Mouse (Mus musculus): ENCODE measurements around the gene Kcnn1. TPM values are rescaled to one million over a fixed set of nuclear protein-coding genes. Genes with fewer than 3 reads are reported as not detected.
"Not testable (repeated sequence)": the region's sequence is repeated elsewhere in the genome, so short reads cannot be mapped to it uniquely, and the experiment has no call there.

The Kcnn1 gene
- polyA plus RNA-seq, 1 experiment from 2014 or later: 19.8 TPM

DNA sequence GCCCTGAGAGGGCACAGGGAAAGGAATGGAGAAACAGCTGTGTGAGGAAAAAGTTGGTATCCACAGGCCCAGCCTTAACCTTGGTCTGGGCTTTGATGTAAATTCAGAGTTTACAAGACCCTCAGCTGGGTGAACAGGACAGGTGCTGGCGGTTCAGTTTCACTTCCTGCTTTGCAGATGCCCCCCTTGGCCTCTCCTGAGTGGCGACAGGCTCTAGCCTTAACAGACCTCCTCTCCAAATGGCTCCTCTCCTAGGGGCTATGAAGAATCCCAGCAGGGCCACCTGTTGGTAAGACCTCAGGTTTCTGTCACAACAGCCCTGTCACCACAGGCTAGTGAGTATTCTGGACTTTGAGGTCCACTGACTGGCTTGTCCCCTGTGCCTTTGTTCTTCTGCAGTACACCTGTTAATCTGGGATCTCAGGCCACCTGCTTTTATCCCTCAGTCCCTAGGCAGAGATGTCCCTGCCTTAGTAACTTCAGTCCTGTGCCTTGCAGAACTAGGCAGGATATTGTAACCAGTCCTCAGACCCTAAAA lies 35.7 kb upstream of the Kcnn1 start:
- H3K36me3 ChIP-seq: peaks cover 21% of the 10 kb centered on the region
- peak overlapping the region; percentile 86 for H3K4me2 ChIP-seq
- H3K4me1 ChIP-seq (replicated peaks): peaks cover 16% of the 10 kb centered on the region
- WGBS: 72% methylated on average over 2 of the region's 2 CpGs
- 0 out of 2 replicates have a peak overlapping the region, but pooled peaks have one; percentile 10 for H3K9ac ChIP-seq
- peaks cover 18% of the 10 kb centered on the region for H3K27me3 ChIP-seq
- no peak for ATAC-seq (ENCODE audit: low FRiP score, low read depth)
- H3K4me3 ChIP-seq: no peak overlapping the region
- H3K9me3 ChIP-seq: no peaks in the 10 kb centered on the region
- peak overlapping the region; percentile 77 for H3K27ac ChIP-seq (replicated peaks)

GRCm38 (mm10) chr8:70897681-70898413 lies 34.8 kb upstream of the Kcnn1 start:
- Histone ChIP-seq H3K27ac (replicated peaks) (peak overlapping the region; percentile 77), H3K4me2 (peak overlapping the region; percentile 86), H3K4me1 (replicated peaks) (peaks cover 16% of the 10 kb centered on the region), H3K9ac (peak overlapping the region; percentile 62), H3K9me3 (no peaks in the 10 kb centered on the region), H3K36me3 (peaks cover 27% of the 10 kb centered on the region), H3K27me3 (peaks cover 27% of the 10 kb centered on the region), H3K4me3 (peak overlapping the region; percentile 77)
- WGBS: under 1% methylated on average over 20 of the region's 20 CpGs
- peak; percentile 53 for ATAC-seq (ENCODE audit: low FRiP score, low read depth)

DNA sequence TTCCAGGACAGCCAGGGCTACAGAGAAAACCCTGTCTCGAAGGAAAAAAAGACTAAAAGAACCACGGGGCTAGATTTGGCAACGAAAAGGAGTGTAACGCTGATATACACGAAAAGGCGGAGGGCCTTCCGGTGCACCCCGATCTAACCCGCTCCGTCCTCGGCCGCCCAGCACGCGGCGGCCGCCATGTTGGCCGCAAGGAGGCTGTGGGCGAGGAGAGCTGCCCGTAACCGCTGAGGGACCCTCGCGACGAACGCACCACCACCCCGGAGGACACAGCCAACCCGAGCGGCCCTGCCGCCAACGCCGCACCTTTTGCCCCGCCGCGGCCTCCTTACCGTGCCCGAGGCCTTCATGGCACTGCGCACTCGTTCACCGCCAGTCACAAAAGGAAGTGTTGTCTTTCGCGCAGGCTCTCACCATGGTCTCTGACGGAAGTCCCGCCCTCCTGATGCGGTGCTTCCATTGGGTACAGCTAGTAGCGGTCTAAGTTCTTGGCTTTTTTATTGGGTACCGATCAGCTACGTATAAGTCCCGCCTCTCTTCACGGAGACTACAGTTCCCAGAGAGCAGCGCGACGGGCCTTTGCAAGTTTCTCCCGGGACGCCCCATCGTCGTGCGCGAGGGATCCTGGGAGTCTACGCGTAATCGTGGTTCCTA lies 34.1 kb upstream of the Kcnn1 start, which contains the start of gene Rpl18a:
TSS of gene Rpl18a (minus strand) at position 392 of the 660 bp plus-strand sequence.
- no peaks in the 10 kb centered on the region for H3K9me3 ChIP-seq
- peak; percentile 98 for ATAC-seq (ENCODE audit: low FRiP score, low read depth)
- under 1% methylated on average over 59 of the region's 60 CpGs for WGBS
- H3K4me1 ChIP-seq (replicated peaks): peaks cover 22% of the 10 kb centered on the region
- peaks cover 27% of the 10 kb centered on the region for H3K36me3 ChIP-seq
- H3K9ac ChIP-seq: peak within 1 kb of the TSS; percentile 62
- H3K27ac ChIP-seq (replicated peaks): peak within 1 kb of the TSS; percentile 81
- peaks cover 32% of the 10 kb centered on the region for H3K27me3 ChIP-seq
- H3K4me3 ChIP-seq: peak within 1 kb of the TSS; percentile 77
- H3K4me2 ChIP-seq: peak within 1 kb of the TSS; percentile 87

- Histone ChIP-seq H3K4me3 (peak overlapping the region; percentile 77), H3K9me3 (no peaks in the 10 kb centered on the region), H3K27me3 (peaks cover 37% of the 10 kb centered on the region), H3K36me3 (peaks cover 27% of the 10 kb centered on the region), H3K4me2 (peak overlapping the region; percentile 87), H3K4me1 (replicated peaks) (peaks cover 24% of the 10 kb centered on the region), H3K9ac (peak overlapping the region; percentile 62), H3K27ac (replicated peaks) (peak overlapping the region; percentile 81)
- WGBS: 4% methylated on average over 25 of the region's 25 CpGs
- no peak for ATAC-seq (ENCODE audit: low FRiP score, low read depth)
Measured at GRCm38 (mm10) chr8:70896316-70897020, 33.4 kb upstream of the Kcnn1 start.

GRCm38 (mm10) chr8:70895571-70896259 lies 32.7 kb upstream of the Kcnn1 start:
- 79% methylated on average over 24 of the region's 24 CpGs for WGBS
- Histone ChIP-seq H3K4me3 (peak overlapping the region; percentile 77), H3K4me2 (peak overlapping the region; percentile 87), H3K36me3 (peaks cover 27% of the 10 kb centered on the region), H3K27me3 (peaks cover 44% of the 10 kb centered on the region), H3K4me1 (replicated peaks) (peaks cover 24% of the 10 kb centered on the region)
- H3K9me3 ChIP-seq; H3K27ac ChIP-seq (replicated peaks); H3K9ac ChIP-seq; ATAC-seq (ENCODE audit: low FRiP score, low read depth): not testable (repeated sequence)

- H3K27me3 ChIP-seq: peaks cover 46% of the 10 kb centered on the region
- 88% methylated on average over 8 of the region's 8 CpGs for WGBS
Measured at GRCm38 (mm10) chr8:70894771-70895545, 31.9 kb upstream of the Kcnn1 start.

DNA sequence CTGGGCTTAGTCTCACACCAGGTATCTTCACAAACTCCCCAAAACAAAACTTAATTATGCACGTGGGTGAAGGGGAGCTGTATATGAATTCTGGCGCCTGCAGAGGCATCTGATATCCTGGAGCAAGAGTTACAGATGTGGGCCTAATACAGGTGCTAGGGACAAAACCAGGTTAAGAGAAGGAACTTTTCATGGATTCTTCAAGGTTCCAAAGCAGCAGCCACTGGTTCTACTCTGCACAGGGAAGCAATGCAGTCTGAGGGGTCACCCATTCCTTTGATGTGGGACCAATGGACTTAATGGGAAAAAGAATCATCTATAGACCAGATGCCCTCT lies 31.3 kb upstream of the Kcnn1 start:
- no peaks in the 10 kb centered on the region for H3K9me3 ChIP-seq
- peaks cover 46% of the 10 kb centered on the region for H3K27me3 ChIP-seq
- peaks cover 24% of the 10 kb centered on the region for H3K4me1 ChIP-seq (replicated peaks)
- peaks cover 27% of the 10 kb centered on the region for H3K36me3 ChIP-seq
- H3K9ac ChIP-seq: no peak overlapping the region
- 76% methylated on average over 2 of the region's 2 CpGs for WGBS
- no peak overlapping the region for H3K4me3 ChIP-seq
- H3K27ac ChIP-seq (replicated peaks): no peak overlapping the region
- ATAC-seq (ENCODE audit: low FRiP score, low read depth): no peak
- no peak overlapping the region for H3K4me2 ChIP-seq

More at GRCm38 (mm10) chr8:70894771-70895545, 31.9 kb upstream of the Kcnn1 start:
- Histone ChIP-seq H3K36me3 (peaks cover 27% of the 10 kb centered on the region), H3K9me3 (no peaks in the 10 kb centered on the region), H3K9ac (no peak overlapping the region), H3K4me1 (replicated peaks) (peaks cover 24% of the 10 kb centered on the region), H3K4me2 (no peak overlapping the region), H3K4me3 (no peak overlapping the region), H3K27ac (replicated peaks) (no peak overlapping the region)
- no peak for ATAC-seq (ENCODE audit: low FRiP score, low read depth)

DNA sequence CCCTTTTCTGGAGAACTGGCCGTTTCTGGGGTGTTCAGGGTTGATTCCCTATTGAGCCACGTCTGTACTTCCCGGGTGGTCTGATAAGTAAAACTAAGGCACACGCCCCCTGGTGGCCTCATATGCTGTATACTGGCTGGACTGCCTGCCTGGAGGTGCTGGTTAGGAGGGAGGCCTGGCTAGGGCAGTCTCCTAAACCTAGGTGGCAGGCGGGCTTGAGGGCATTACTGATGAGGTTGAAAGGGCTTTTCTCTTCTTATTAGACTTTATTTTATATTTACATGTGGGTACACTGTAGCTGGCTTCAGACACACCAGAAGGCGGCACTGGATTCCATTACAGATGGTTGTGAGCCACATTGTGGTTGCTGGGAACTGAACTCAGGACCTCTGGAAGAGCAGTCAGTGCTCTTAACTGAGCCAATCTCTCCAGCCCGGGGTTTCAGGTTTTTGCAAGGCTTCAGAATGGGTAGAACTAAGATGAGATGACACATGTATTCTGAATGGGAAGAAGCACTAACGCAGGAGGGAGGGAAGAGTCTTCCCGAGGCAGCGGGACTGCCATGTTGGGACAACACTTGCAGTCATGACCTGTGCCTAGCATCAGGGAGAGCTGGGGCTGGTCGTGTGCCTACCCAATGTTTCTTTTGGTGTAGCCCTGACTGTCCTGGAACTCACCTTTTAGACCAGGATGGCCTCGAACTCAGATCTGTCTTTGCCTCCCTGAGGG lies 30.8 kb upstream of the Kcnn1 start:
- ATAC-seq (ENCODE audit: low FRiP score, low read depth): no peak
- Histone ChIP-seq H3K4me1 (replicated peaks) (peaks cover 24% of the 10 kb centered on the region), H3K36me3 (peaks cover 27% of the 10 kb centered on the region), H3K4me3 (no peak overlapping the region), H3K27ac (replicated peaks) (no peak overlapping the region), H3K9ac (no peak overlapping the region), H3K9me3 (no peaks in the 10 kb centered on the region), H3K27me3 (peaks cover 46% of the 10 kb centered on the region), H3K4me2 (no peak overlapping the region)
- WGBS: 32% methylated on average over 12 of the region's 12 CpGs

GRCm38 (mm10) chr8:70892896-70893655 lies 30.0 kb upstream of the Kcnn1 start:
- H3K4me2 ChIP-seq: peak overlapping the region; percentile 35; the same call in 1 of the 2 replicates
- H3K36me3 ChIP-seq: peaks cover 27% of the 10 kb centered on the region
- peaks cover 20% of the 10 kb centered on the region for H3K4me1 ChIP-seq (replicated peaks)
- no peak for ATAC-seq (ENCODE audit: low FRiP score, low read depth)
- no peak overlapping the region for H3K9ac ChIP-seq
- H3K9me3 ChIP-seq: no peaks in the 10 kb centered on the region
- H3K4me3 ChIP-seq: peak overlapping the region; percentile 19
- WGBS: 32% methylated on average over 20 of the region's 20 CpGs
- peaks cover 46% of the 10 kb centered on the region for H3K27me3 ChIP-seq
- no peak overlapping the region for H3K27ac ChIP-seq (replicated peaks)

All from hindbrain, embryonic 15.5 days (tissue).